Mouse (Mus musculus): Measurements from ENCODE around the gene Phex. TPM values are rescaled to one million over a fixed set of nuclear protein-coding genes. Genes with fewer than 3 reads are reported as not detected.

Phex gene
- polyA plus RNA-seq (2012; rRNA removed): not detected in 2 replicates

DNA sequence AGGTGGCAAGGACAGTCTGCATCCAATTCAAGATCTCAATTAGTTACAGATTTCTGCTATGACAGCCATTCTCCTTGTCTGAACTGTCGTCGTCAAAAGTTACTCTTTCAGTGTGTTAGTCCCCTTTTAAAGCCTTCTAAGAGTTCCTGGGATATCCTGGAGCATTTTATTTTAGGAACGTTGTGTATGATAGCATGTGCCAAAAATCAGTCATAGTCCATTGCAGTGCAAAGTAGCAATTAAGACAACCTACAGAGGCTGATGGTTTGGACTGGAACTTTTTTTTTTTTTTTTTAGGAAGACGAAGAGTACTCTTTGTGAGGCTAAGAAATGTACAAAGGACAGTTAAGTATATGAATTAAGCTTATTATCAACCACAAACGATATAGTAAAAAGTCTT lies at the start of gene Phex:
Phex (minus strand) TSS at position 101 of the 400 bp plus-strand sequence.
- 63% methylated on average over 5 of the region's 5 CpGs for WGBS
- TF ChIP-seq CTCF (IDR thresholded peaks at IDR 0.05; ENCODE audit: extremely low read depth, insufficient read length, insufficient replicate concordance, low read depth, low read length) (no peak), POLR2A (IDR thresholded peaks at IDR 0.05; ENCODE audit: low read depth, low read length) (no peak)
- Histone ChIP-seq H3K27ac (ENCODE audit: insufficient read depth, low read depth, low read length) (no peak within 1 kb of the TSS), H3K4me1 (ENCODE audit: control insufficient read depth, insufficient read depth, insufficient read length, low read length) (no peaks in the 10 kb centered on the region), H3K4me3 (ENCODE audit: low read depth, low read length) (no peak within 1 kb of the TSS), H3K36me3 (ENCODE audit: control insufficient read depth, insufficient read depth, low read length) (no peaks in the 10 kb centered on the region), H3K27me3 (ENCODE audit: control insufficient read depth, insufficient read depth, low read length) (no peaks in the 10 kb centered on the region)

DNA sequence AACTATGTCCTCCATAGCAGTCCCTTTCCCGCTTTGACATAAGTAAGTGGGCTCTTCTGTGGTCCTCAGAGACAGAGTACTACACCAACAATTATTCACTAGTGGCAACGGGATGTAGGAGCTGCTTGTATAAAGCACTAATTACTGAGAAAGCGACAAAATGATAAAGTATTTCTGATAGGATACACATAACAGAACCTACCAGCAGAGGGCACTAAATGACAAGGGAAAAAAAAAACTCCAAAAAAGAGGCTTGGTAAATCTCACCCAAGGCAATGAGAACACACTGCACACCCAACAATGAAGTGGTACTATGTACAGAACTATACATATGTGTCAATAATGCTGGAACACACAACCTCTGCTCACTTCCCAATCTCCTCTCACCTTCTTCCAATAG lies 47.6 kb upstream of the Phex start:
- Histone ChIP-seq H3K27ac (ENCODE audit: insufficient read depth, low read depth, low read length) (no peak overlapping the region), H3K4me3 (ENCODE audit: low read depth, low read length) (no peak overlapping the region), H3K4me1 (ENCODE audit: control insufficient read depth, insufficient read depth, insufficient read length, low read length) (no peaks in the 10 kb centered on the region), H3K36me3 (ENCODE audit: control insufficient read depth, insufficient read depth, low read length) (no peaks in the 10 kb centered on the region), H3K27me3 (ENCODE audit: control insufficient read depth, insufficient read depth, low read length) (no peaks in the 10 kb centered on the region)
- TF ChIP-seq POLR2A (IDR thresholded peaks at IDR 0.05; ENCODE audit: low read depth, low read length) (no peak), CTCF (IDR thresholded peaks at IDR 0.05; ENCODE audit: extremely low read depth, insufficient read length, insufficient replicate concordance, low read depth, low read length) (no peak)
- WGBS: 58% methylated on average over 3 of the region's 3 CpGs

- Histone ChIP-seq H3K36me3 (ENCODE audit: control insufficient read depth, insufficient read depth, low read length) (no peaks in the 10 kb centered on the region), H3K4me1 (ENCODE audit: control insufficient read depth, insufficient read depth, insufficient read length, low read length) (no peaks in the 10 kb centered on the region), H3K27me3 (ENCODE audit: control insufficient read depth, insufficient read depth, low read length) (no peaks in the 10 kb centered on the region), H3K27ac (ENCODE audit: insufficient read depth, low read depth, low read length) (no peak overlapping the region), H3K4me3 (ENCODE audit: low read depth, low read length) (no peak overlapping the region)
- TF ChIP-seq POLR2A (IDR thresholded peaks at IDR 0.05; ENCODE audit: low read depth, low read length) (no peak), CTCF (IDR thresholded peaks at IDR 0.05; ENCODE audit: extremely low read depth, insufficient read length, insufficient replicate concordance, low read depth, low read length) (no peak; the same call in 1 of the 2 replicates)
- WGBS: 29% methylated on average over 1 of the region's 1 CpGs
These were observed 39.3 kb upstream of the Phex start for GRCm38 (mm10) chrX:157454430-157454829.

- Histone ChIP-seq H3K4me3 (ENCODE audit: low read depth, low read length) (no peak overlapping the region), H3K27me3 (ENCODE audit: control insufficient read depth, insufficient read depth, low read length) (no peaks in the 10 kb centered on the region), H3K27ac (ENCODE audit: insufficient read depth, low read depth, low read length) (no peak overlapping the region), H3K36me3 (ENCODE audit: control insufficient read depth, insufficient read depth, low read length) (no peaks in the 10 kb centered on the region), H3K4me1 (ENCODE audit: control insufficient read depth, insufficient read depth, insufficient read length, low read length) (no peaks in the 10 kb centered on the region)
- WGBS: 64% methylated on average over 1 of the region's 1 CpGs
- TF ChIP-seq POLR2A (IDR thresholded peaks at IDR 0.05; ENCODE audit: low read depth, low read length) (no peak), CTCF (IDR thresholded peaks at IDR 0.05; ENCODE audit: extremely low read depth, insufficient read length, insufficient replicate concordance, low read depth, low read length) (no peak)
These were observed 33.9 kb upstream of the Phex start for GRCm38 (mm10) chrX:157449000-157449399.

DNA sequence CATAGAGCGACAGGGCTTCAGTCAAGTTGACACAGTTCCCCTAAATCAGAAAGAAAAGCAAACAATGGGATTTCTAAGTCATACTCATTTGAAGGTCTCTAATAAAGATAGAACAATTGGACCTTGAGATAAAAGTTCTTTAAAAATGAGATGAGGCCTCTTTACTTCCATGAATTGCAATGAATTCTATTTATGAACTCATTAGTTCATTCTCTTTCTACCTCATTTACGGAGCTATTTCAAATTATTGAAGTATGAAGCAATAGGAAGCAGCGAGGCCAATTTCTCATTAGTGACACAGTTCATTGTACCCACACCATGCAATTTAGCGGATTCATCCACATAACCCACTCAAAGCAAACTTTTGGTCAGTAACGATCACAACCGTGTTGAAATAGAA lies 32.3 kb upstream of the Phex start:
- no peak overlapping the region for H3K27ac ChIP-seq (ENCODE audit: insufficient read depth, low read depth, low read length)
- 91% methylated on average over 6 of the region's 6 CpGs for WGBS
- TF ChIP-seq POLR2A (IDR thresholded peaks at IDR 0.05; ENCODE audit: low read depth, low read length) (no peak), CTCF (IDR thresholded peaks at IDR 0.05; ENCODE audit: extremely low read depth, insufficient read length, insufficient replicate concordance, low read depth, low read length) (no peak)

DNA sequence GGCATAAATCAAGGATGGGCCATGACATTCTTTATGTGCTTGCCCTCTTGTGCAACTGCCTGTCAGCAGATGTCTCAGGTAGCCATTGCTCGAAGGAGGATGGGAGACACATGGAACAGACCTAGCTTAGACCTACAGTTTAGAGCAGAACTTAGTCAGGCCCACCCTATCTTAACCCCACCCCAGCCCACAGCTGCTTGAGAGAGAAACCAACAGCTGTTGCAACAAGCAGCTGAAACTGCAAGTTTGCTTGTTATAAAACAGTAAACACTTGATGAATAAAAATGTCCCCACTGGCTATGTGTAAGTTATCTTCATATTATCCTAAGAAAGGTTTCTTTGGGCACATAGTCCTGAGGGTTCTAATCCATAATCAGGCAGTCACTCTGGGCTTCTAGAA lies 19.7 kb upstream of the Phex start:
- Histone ChIP-seq H3K27ac (ENCODE audit: insufficient read depth, low read depth, low read length) (no peak overlapping the region), H3K27me3 (ENCODE audit: control insufficient read depth, insufficient read depth, low read length) (no peaks in the 10 kb centered on the region), H3K4me3 (ENCODE audit: low read depth, low read length) (no peak overlapping the region), H3K4me1 (ENCODE audit: control insufficient read depth, insufficient read depth, insufficient read length, low read length) (no peaks in the 10 kb centered on the region), H3K36me3 (ENCODE audit: control insufficient read depth, insufficient read depth, low read length) (no peaks in the 10 kb centered on the region)
- whole genome bisulfite sequencing: 64% methylated on average over 1 of the region's 1 CpGs
- TF ChIP-seq CTCF (IDR thresholded peaks at IDR 0.05; ENCODE audit: extremely low read depth, insufficient read length, insufficient replicate concordance, low read depth, low read length) (no peak), POLR2A (IDR thresholded peaks at IDR 0.05; ENCODE audit: low read depth, low read length) (no peak)

More for the DNA sequence above, 32.3 kb upstream of the Phex start:
- no peaks in the 10 kb centered on the region for H3K27me3 ChIP-seq (ENCODE audit: control insufficient read depth, insufficient read depth, low read length)
- H3K4me1 ChIP-seq (ENCODE audit: control insufficient read depth, insufficient read depth, insufficient read length, low read length): no peaks in the 10 kb centered on the region
- H3K36me3 ChIP-seq (ENCODE audit: control insufficient read depth, insufficient read depth, low read length): no peaks in the 10 kb centered on the region
- H3K4me3 ChIP-seq (ENCODE audit: low read depth, low read length): no peak overlapping the region

- Histone ChIP-seq H3K27me3 (ENCODE audit: control insufficient read depth, insufficient read depth, low read length) (no peaks in the 10 kb centered on the region), H3K27ac (ENCODE audit: insufficient read depth, low read depth, low read length) (no peak overlapping the region), H3K36me3 (ENCODE audit: control insufficient read depth, insufficient read depth, low read length) (no peaks in the 10 kb centered on the region), H3K4me1 (ENCODE audit: control insufficient read depth, insufficient read depth, insufficient read length, low read length) (no peaks in the 10 kb centered on the region), H3K4me3 (ENCODE audit: low read depth, low read length) (no peak overlapping the region)
- TF ChIP-seq CTCF (IDR thresholded peaks at IDR 0.05; ENCODE audit: extremely low read depth, insufficient read length, insufficient replicate concordance, low read depth, low read length): no peak
- no peak for TF ChIP-seq POLR2A (IDR thresholded peaks at IDR 0.05; ENCODE audit: low read depth, low read length)
- WGBS: 20% methylated on average over 2 of the region's 2 CpGs
These were observed 4.3 kb upstream of the Phex start for GRCm38 (mm10) chrX:157419451-157419850.
